Mouse (Mus musculus): ENCODE measurements around the gene Atg4a-ps.

DNA sequence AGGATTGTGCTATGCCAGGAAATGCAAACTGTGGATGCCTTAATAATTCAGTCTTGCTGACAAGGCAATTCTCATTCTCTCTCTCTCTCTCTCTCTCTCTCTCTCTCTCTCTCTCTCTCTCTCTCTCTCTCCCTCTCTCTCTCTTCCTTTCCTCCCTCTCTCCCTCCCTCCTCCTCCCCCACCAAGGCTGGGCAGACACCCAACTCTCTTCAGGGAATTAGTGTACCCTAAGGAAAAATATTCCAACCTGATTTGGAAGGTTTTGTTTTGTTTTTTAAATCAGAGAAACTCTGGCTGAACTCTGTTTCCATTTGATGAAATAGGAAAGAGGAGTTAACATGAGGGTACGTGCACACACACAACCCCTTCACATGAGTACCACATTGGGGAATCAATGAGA is 44.3 kb downstream of the Atg4a-ps start:
- TF ChIP-seq POLR2A (IDR thresholded peaks at IDR 0.05; ENCODE audit: insufficient read depth, low read depth, low read length) (no peak), CTCF (IDR thresholded peaks at IDR 0.05; ENCODE audit: insufficient read depth, low read depth, low read length) (no peak)

Measured in olfactory bulb, adult 2 months (tissue).